Mouse (Mus musculus): ENCODE results near the gene Zbtb7b.
A peak's percentile ranks its signal among the peaks of the same experiment; 100 is the strongest.
"Not testable (repeated sequence)": the region's sequence is repeated elsewhere in the genome, so short reads cannot be mapped to it uniquely, and the experiment has no call there.

The Zbtb7b gene

DNA sequence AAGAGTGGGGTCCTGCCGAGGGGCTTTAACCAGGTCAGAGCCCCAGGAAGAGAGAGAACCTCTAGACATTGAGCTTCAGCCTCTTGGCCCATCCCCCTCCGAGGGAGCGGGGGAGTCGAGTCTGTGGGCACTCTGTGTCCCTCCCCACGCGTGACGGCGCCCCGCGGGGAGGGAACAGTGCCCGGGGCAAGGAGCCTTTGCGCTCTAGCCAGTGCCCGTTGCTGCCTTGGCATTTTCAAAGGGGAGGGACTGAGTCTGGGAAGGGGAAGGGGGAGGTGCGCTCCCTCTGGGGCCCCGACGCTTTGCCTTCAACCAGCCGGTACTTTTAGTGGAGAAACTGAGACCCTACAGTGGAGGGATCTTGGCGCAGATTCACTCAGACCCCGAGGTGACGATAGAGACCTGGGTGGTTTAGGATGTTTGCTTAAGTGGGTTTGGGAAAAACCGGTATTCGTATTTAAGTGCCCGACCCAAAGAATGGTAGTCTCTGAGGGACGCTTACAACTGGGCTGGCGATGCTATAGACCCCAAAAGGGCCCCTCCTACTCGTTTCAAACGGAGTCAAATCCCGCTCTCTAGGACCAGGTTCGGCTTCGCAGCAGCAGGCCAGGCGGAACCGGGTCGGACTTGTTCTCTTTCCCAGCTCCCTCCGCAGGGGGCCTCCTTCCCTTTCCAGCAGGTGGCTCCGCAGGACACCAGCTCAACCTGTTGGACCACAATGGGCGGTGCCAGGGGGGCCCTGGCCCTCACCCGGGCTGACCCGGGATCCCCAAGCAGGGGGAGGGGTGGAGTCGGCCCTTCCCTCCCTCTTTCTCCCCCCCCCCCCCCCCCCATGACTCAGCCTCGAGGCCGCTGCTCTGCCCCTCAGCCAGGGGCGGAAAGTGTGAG is at the start of gene Zbtb7b:
TSS of gene Zbtb7b (minus strand) at position 771 of the 888 bp plus-strand sequence.
- DNase-seq, result peak; percentile 94

DNA sequence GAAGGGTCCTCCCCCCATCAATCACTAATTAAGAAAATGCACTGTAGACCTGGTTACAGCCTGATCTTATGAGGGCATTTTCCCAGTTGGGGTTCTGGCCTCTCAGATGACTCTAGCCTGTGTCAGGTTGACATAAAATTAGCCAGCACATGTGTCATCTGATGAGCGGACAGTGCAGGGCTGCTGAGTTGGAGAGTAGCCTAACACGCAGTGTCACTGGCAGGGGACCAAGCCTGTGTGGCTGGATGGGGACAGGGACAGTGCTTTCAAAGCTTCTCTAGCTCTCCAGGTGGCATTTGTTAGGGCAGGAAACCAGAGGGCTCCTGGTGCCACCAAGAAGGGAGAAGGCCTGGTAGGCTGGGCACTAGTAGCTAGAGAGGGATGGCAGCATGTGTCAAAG is 46.1 kb upstream of the Zbtb7b start:
- no peak for DNase-seq

DNA sequence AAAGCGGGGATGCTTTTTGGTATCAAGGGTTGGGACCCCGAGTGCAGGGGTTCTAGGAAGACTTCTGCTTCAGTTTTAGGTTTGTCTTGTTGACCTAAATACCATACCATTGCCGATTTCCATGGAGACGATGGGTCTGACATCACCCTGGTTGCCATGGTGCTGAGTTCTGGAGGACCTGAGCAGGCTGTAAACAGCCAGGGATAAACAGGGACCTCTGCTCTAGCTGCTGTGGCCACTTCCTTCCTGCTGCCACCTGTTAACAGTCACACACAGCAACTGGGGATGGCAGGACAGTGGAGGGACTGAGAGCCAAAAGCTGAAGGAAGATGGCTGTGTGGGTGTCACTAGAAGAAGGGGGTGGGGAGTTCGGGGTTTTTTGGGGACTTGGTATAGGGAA is 42.7 kb upstream of the Zbtb7b start:
- DNase-seq, result peak; percentile 33

DNA sequence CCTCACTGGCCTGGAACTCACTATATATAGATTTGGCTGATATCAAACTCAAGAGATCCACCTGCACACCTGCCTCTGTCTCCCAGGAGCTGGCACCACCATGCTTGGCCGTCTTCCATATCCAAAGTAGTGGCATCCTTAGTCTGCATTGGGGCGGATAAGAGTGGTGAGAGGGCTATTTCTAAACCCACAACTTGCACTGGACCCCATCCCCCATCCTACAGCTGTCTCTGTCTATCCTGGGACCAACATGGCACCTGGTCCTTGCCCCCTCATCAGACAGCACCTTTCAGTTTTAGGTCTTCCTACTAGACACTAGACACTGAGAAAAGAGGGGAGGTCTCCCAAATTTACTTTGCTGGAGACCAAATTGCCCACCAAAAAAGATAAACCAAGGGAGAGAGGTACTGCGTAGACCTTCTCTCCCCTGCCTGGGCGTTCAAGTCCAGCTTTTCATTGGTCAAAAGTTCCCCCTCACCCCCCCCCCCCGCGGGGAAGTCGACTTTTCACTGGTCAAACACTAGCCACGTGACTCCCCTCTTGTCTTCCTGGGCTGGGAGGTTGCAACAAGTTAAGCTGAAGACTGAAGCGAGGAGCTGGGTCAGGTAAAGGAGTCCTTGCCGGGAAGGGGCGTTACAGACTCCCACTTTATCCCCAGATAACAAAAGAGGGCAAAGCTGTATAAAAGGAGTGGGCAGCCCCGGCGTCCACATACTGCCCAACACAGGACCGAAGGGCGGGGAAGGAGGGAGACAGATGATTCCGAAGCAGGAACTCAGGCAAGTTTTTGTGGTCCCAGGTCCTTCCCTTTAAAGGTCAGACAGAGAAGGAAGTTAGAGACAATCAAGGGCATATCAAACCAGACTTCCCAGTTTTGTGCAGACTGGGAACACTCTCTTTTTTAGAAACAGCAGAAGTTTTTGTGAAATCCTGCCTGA is 41.9 kb upstream of the Zbtb7b start, which contains the start of gene Pbxip1:
TSS of gene Pbxip1 (plus strand) at position 531 of the 938 bp plus-strand sequence.
- peak; percentile 74 for DNase-seq

DNA sequence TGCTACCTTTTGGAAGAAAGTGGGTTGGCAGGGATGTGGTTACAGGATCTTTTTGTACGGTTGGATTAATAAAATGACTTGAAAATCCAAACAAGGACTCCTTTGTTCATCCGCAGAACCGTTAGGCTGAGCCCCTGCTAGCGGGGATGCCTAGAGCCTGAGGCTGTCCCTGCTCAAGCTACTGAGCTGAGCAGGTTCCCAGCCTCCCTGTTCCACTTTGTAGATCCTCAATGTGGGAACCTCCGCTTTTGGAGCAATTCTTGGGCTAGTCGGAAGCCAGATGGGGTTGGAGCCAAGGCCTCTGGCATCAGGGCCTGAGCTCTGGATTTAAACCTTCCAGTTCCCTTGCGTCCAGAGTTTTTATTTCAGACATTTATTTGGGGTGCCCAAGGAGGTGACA is 40.5 kb upstream of the Zbtb7b start:
- DNase-seq, result no peak

DNA sequence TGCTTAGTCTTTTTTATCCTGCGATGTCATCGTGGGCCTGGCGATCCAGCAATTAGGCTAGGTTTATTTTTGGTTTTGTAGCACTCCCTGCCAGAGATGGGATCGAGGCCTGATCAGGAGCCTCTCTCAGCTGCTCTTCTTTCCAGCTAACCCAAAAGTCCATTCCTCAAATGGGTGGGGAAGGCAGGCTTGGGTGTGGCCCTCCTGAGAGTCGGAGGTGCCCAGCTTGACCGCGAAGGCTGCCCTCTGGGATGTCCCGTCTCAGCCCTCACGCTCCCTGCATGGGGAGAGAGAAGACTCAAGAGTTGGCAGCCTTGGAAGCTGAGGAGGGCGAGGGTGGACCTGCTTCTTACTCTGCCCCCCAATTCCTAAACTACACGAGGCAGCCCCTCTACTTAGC is 40.0 kb upstream of the Zbtb7b start:
- no peak for DNase-seq

DNA sequence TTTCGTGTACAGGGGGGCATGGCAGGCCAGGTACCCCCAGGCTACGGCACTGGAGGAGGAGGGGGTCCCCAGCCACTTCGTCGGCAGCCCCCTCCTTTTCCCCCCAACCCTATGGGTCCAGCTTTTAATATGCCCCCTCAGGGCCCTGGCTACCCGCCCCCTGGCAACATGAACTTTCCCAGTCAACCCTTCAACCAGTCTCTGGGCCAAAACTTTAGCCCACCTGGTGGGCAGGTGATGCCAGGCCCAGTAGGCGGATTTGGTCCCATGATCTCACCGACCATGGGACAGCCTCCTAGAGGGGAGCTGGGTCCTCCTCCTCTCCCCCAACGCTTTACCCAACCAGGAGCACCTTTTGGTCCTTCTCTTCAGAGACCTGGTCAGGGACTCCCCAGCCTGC is 38.0 kb upstream of the Zbtb7b start:
- no peak for DNase-seq

DNA sequence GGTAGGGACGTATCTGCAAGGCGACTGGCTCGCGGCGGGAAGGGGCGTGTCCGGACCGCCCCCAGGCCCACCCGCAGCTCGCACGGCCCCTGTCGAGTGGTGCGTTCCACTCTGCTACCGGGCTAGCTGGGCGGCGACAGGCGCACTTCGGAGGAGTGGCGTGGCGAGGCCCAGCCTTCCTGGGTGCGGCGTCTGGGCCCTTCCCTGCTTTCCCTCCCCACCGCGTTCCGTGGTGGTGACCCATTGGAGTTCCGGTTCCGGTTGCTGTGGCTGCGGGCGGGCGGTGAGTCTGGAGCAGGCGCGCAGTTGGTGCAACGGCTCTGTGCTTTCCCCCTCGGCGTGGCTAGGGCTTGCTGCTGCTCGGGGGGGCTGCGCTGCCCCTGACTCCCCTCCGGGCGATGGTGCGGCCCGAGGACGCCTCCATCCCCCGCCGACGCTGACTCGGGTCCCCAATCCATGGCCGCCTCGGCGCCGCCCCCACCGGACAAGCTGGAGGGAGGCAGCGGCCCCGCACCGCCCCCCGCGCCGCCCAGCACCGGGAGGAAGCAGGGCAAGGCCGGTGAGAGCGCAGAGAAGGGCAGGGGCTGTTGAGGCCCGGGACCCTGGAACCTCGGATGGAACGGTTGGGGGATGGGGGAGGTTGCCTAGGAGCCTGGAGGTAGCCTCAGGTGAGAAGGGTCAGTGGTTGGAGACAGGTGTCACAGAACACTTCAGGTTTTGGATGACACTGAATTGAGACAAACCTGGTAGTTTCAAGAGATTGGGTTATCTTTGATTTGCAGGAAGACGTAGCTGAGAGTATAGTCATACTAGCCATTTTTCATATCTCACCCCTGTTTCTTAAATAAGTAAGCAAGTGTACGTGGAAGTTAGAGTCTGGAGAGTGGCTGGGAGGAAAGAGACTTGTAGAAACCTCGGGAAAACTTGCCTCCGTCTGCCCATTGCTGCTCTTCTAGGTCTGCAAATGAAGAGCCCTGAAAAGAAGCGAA is 35.9 kb upstream of the Zbtb7b start, which contains the start of gene Pygo2:
TSS of gene Pygo2 (plus strand) at position 44 of the 989 bp plus-strand sequence.
- peak; percentile 97 for DNase-seq

DNA sequence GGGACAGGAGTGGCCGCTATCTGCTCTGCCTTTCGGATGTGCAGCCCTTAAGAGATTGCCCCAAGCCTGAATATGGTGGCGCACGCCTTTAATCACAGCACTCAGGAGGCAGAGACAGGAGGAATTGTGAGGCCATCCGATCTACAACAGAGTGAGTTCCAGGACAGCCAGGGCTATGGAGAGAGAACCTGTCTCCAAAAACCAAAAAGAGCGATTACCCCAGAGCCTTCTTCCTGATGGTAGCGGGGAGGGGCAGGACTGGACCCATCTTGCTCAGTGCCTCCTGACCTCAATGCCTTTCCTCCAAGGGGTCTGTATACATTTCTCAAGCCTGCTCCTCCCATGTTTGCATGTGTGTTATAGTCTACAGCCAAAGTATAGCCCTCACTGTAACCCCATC is 34.4 kb upstream of the Zbtb7b start:
- DNase-seq, result not testable (repeated sequence)

DNA sequence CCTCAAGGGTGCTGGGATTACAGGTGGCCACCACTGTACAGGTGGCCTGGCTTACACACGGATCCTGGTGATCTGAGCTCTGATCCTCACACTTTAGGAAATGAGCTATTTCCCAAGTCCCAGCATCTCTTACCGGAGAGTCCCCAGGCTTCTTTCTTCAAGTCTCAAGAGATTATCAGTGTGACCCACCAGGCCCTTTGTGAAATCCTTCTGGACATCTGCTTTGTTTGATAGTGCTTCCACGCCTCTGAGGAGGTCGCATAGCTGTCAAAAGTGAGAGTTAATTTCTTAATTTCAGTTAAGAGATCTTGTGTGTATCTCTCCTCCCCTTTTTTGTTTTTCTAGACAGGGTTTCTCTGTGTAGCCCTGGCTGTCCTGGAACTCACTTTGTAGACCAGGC is 31.3 kb upstream of the Zbtb7b start:
- no peak for DNase-seq

DNA sequence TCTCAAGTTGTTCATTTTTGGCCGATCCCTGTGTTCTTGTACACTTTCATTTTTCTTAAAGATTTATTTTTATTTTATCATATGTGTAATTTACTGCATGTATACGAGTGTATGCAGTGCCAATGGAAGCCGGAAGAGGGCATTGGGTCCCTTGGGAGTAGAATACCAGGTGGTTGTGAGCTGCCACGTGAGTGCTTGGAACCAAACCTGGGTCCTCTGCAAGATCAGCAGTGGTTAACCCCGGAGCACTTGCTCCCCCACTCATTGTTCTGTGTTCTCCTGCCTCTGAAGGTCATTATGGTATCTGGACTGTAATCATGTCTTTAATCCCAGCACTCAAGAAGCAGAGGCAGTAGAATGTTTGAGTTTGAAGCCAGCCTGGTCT is 30.6 kb upstream of the Zbtb7b start:
- no peak for DNase-seq

DNA sequence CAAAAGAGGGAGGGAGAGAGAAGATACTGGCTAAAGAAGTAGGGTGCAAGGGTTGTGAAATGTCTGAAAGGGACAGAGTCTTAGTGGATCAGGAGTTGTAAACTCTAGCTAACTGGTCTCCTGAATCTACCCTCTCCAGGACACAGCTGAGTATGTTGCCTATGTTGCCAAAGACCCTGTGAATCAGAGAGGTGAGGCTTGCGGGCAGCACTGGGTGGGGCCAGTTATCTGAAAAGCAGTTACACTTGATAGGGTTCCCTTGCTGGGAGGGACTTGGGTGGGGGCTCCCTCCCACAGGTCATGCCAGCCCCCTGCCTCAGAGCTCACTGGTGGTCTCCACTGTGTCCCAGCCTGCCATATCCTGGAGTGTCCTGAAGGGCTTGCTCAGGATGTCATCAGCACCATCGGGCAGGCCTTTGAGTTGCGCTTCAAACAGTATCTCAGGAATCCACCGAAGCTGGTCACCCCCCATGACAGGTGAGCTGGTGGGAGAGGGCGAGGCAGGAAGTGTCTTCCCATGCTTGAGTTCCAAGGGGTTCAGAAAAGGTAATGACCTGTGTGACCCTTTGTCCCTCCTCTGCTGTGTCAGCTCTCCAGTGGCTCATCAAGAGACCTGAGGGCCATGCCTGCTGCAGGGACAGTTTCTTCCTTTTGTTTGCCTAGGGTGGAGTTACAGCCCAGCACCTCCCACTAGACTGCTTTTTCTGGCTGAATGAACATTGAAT is 30.0 kb upstream of the Zbtb7b start:
- DNase-seq, result no peak

DNA sequence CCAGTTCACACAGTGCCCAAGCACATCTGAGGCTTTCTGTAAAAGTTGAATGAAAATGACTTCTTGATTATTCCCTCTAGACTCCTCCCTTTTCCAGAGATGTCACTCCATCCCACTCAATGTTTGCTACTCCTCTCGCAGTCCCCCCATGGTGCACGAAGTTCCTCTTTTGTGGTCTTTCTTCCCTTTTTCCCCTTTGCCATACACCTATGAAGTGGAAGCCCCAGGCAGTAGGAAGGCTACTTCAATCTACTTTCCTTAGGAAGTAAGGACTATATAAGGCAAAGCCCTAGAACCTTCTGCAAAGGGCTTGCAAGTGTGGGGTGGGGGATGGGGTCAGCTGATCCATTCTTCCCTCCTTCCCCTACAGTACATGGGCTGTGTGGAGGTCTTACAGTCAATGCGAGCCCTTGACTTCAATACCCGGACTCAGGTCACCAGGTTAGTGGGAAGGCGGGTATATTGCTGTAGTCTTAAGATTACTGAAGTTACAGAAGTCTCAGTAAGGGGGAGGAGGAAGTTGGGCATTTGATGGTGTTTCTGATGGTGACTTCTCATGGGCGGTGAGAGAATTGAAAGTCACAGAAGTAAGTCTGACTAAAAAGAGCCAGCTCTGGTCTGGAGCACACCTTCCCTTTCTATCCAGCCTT is 28.1 kb upstream of the Zbtb7b start:
- no peak for DNase-seq

DNA sequence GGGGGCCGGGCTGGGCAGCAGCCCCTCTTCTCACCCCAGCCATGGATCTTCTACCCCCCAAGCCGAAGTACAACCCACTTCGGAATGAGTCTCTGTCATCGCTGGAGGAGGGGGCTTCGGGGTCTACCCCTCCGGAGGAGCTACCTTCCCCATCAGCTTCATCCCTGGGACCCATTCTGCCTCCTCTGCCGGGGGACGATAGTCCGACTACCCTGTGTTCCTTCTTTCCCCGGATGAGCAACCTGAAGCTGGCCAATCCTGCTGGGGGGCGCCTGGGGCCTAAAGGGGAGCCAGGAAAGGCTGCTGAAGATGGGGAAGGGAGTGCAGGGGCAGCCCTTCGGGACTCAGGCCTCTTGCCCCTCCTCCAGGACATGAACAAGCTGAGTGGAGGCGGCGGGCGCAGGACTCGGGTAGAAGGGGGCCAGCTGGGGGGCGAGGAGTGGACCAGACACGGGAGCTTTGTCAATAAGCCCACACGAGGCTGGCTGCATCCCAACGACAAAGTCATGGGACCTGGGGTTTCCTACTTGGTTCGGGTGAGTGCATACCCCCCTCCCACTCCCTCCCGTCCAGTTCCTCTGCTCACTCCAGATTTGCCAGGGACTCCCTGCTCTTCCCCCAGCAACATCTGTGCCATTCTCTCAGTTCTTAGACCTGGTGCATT is 27.4 kb upstream of the Zbtb7b start:
- no peak for DNase-seq

DNA sequence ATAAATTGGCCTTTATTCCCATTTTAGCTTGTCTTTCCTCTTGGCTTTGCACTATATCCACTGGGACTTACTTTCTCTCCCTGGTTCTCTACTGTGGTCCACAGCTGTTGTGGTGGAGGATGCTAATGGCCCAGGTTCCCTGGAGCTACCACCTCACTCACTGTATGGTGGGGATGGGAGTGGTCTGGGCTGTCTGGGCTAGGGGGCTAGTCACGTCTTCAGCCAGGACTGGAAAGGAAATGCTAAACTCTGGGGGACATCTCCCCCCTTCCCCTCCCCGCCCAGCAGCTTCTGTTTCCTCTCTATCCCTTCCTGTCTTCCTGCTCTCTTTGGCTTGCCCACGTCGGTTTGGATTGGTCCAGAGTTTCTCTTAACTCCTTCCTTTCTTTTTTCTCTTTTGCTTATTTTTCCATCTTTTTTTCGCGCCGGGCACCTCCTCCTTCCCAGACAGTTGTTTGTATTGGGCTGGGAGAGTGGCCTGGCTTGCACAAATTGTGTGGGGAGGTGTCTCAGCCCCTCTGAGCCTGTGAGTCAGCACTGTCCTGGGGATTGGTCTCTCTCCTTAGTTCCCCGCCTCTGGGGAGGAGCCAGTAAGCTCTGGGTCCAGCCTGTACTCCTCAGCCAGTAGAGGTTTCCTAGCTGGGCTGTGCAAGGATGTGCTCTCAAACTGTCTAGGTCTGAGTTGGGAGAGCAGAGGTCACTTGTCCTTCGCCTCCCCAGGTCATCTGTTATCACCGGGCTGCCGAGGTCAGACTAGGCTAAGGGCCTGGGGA is 26.6 kb upstream of the Zbtb7b start:
- DNase-seq, result peak; percentile 81

DNA sequence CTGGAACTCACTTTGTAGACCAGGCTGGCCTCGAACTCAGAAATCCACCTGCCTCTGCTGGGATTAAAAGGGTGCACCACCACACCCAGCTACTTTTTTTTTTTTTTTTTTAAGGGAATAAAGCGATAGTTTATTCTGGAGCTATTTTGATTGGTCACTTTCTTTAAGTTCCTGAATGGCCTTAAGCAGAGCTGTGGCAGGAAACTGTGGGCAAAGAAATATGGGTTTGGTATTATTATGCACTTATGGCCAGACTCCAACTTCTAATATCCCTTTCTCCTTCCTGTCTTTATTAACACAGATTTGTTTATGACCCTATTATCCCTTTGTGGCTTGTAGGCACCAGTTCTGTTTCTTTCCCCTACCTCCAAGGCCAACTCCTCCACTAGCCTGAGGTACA is 25.8 kb upstream of the Zbtb7b start:
- no peak for DNase-seq

DNA sequence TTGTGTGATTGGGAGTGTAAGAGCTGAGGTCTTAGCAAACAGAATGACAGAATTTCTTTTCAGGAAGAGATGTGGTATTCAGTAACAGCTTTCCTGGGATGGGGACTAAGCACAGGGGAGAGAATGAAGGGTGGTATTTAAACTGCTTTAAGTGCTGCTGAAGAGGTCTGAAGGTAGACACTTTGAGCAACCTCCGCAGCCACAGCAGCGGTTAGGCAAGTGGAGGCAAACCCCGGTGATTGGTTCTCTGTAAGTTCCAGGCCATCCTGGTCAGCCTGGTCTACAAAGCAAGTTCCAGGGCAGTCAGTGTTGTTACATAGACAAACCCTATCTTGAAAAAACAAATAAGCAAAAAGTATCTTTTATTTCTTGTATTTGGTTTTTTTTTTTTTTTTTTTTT is 25.4 kb upstream of the Zbtb7b start:
- DNase-seq, result no peak

DNA sequence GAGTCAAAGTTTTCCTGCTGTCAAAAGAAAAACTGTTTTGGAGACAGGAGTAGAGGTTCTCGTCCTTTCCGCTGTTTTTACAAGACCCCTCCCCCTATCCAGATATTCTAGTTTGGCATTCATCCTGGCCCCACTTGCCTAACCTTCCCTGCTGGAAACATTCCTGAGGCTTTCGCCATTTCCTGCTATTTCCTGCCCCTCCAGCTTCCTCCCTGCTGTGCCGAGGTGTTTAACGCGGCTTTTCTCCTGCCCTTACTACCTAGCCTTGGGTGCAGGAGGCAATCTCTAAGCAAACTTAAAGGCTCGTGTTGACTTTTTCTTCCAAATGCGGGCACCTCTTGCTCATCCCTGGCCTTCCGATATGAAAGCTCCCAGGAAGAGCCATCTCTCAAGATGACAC is 25.0 kb upstream of the Zbtb7b start:
- peak; percentile 60 for DNase-seq

DNA sequence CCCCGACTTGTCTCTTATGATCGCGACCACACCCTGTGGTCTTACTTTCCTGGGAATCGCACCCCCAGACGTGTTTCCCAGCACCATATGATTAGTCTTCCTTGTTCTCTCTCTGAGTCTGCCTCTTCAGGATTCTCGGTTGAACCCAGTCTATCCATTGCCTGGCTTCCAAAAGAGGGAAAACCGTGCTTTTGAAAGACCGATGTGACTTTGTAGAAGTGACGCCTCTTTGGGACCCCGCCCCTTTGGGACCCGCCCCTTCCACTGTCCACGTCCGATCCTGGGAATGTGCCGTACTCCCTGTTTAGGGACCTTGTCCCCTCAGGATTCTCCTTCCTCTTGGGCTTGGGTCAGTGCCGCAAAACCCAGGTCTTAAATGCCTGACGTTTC is 24.3 kb upstream of the Zbtb7b start:
- DNase-seq, result peak; percentile 78
